Mouse (Mus musculus) bone marrow macrophage, adult 2 months (primary cell): ENCODE data around the gene Fbxl19.

Source experiments
- CTCF ChIP-seq: IDR thresholded peaks from 2 replicates; pipeline ENCODE4 v1.5.1; 2012; ENCODE audit warnings: low read depth, mild to moderate bottlenecking, low read length, moderate library complexity
- POLR2A ChIP-seq: IDR thresholded peaks from 2 replicates; pipeline ENCODE4 v1.6.1; 2012; ENCODE audit warnings: mild to moderate bottlenecking, low read depth, low read length, borderline replicate concordance

DNA sequence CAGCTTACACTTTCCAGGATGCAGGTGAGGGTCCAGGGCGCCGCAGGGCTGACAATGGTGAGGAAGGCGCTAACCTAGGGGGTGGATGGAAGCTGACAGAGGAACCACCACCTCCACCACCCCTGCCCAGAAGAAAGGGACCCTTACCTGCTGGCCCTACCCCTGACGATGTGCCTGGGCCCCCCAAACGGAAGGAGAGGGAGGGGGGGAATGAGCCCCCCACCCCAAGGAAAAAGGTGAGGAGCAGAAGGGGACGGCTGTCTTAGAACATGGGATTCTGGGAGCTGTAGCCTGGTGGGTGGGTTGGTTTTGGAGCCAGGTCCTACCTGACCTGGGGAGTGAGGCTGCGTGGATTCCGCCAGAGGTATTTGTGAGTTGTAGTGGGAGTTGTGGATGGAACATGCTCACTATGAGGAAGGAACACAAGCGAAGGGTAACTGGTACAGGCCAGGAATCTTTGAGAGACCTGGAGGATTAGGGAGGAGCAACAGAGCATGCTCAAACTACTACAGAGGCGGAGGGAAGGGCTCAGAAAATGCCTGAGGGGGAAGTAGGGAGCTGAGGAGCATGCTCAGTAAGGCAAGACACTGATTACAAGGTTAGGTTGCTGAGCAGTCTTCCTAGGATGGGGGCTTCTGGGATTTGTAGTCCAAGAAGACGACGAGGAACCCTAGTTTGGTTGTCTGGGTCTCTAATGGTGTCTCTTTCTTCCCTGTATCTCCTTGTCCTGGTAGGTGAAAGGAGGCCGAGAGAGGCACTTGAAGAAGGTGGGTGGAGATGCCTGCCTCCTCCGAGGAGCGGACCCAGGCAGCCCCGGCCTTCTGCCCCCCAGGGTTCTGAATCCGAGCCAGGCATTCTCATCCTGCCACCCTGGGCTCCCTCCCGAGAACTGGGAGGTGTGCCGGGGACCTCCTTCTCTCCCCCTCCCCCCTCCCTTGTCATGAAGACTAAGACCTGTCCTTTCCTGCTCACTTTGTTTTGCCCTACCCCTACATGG is 6.1 kb downstream of the Fbxl19 start:
- TF ChIP-seq POLR2A (no peak), CTCF (no peak)
